Mouse (Mus musculus): ENCODE results near the gene Cacna1a. TPM values are rescaled to one million over a fixed set of nuclear protein-coding genes. Genes with fewer than 3 reads are reported as not detected.

The Cacna1a gene
- total and polyA plus RNA-seq, 2 experiments from 2014 or later: 4.2 to 8.6 TPM

DNA sequence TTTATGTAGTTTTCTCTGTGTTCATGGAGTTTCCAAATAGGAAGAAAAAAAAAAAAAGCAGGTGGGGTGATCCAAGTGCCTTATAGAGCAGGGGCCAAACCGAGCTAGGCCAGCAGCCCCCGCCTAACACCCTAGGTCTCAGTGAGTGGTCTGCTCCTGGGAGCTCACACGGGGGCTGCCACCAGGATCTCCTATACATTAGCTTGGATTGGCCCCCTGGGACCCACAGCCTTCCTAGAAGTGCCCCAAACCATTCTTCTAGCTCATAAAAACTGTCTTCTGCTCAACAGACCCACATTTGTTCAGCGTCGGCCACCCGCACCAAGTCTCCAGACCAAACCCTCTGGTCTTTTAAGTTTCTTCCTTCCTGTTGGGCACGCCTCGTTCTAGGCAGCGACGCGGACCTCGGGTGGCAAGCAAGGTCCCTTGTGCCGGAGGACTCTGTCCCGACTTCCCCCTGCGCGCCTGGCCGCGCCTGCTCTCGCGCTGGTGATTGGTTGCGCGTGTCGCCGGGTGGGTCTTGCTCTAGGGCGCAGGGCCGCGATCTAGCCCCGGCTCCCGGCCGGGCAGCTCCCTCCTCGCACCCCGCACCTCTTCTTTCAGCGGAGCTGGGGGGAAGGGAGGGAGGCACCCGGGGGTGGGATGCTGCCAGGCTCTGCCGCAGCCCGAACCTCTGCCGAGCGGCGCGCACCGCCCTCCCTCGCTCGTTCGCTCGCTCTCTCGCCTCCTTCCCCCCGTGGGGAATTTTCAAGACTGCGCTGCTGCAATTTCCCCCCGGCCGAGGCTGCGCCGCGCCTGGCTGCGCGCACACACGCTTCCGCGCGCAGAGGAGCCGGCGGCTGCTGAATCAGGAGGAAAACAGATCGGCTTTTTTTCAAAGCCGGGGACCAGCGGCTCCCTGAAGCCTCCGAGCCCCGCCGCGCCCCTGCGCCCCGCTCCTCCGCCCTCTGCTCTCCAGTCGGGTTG is 25.9 kb downstream of the Cacna1a start:
- ATAC-seq (ENCODE audit: insufficient read depth, low read depth) (peak; percentile 54), DNase-seq (ENCODE audit: low spot score) (peak; percentile 20)
- peak overlapping the region; percentile 99 for H3K4me2 ChIP-seq (ENCODE audit: low read depth, low read length)
- H3K4me1 ChIP-seq (ENCODE audit: control insufficient read depth, insufficient read depth): no peaks in the 10 kb centered on the region
- H3K4me3 ChIP-seq (ENCODE audit: low read depth, low read length): peak overlapping the region; percentile 70
- peaks cover 6% of the 10 kb centered on the region; the same call in 1 of the 2 replicates for H3K9me3 ChIP-seq (replicated peaks; ENCODE audit: control insufficient read depth, low read length)
- no peaks in the 10 kb centered on the region for H3K36me3 ChIP-seq (replicated peaks; ENCODE audit: control insufficient read depth, insufficient read depth, low read length)
- H3K27ac ChIP-seq (ENCODE audit: low read depth): no peak overlapping the region
- WGBS: 4% methylated on average over 62 of the region's 72 CpGs
- H3K9ac ChIP-seq (replicated peaks; ENCODE audit: low read depth, low read length): peak overlapping the region; percentile 52; the same call in 1 of the 2 replicates
- H3K27me3 ChIP-seq (ENCODE audit: control insufficient read depth, insufficient read depth, low read length): peaks cover 53% of the 10 kb centered on the region
- no peak for TF ChIP-seq EP300 (IDR thresholded peaks at IDR 0.05; ENCODE audit: low read depth)
- TF ChIP-seq CTCF (IDR thresholded peaks at IDR 0.05; ENCODE audit: low read depth): no peak

- ATAC-seq (ENCODE audit: insufficient read depth, low read depth): no peak
- WGBS: under 1% methylated on average over 20 of the region's 20 CpGs
- no peak for TF ChIP-seq CTCF (IDR thresholded peaks at IDR 0.05; ENCODE audit: low read depth)
- no peak for TF ChIP-seq EP300 (IDR thresholded peaks at IDR 0.05; ENCODE audit: low read depth)
- DNase-seq (ENCODE audit: low spot score): no peak
- peaks cover 53% of the 10 kb centered on the region for H3K27me3 ChIP-seq (ENCODE audit: control insufficient read depth, insufficient read depth, low read length)
- peak overlapping the region; percentile 52; the same call in 1 of the 2 replicates for H3K9ac ChIP-seq (replicated peaks; ENCODE audit: low read depth, low read length)
- no peaks in the 10 kb centered on the region for H3K4me1 ChIP-seq (ENCODE audit: control insufficient read depth, insufficient read depth)
- no peak overlapping the region for H3K27ac ChIP-seq (ENCODE audit: low read depth)
- no peaks in the 10 kb centered on the region for H3K36me3 ChIP-seq (replicated peaks; ENCODE audit: control insufficient read depth, insufficient read depth, low read length)
- peak overlapping the region; percentile 99 for H3K4me2 ChIP-seq (ENCODE audit: low read depth, low read length)
- H3K9me3 ChIP-seq (replicated peaks; ENCODE audit: control insufficient read depth, low read length): peaks cover 6% of the 10 kb centered on the region; the same call in 1 of the 2 replicates
- H3K4me3 ChIP-seq (ENCODE audit: low read depth, low read length): peak overlapping the region; percentile 70
Measured at GRCm38 (mm10) chr8:84414918-84415317, 26.7 kb downstream of the Cacna1a start.

DNA sequence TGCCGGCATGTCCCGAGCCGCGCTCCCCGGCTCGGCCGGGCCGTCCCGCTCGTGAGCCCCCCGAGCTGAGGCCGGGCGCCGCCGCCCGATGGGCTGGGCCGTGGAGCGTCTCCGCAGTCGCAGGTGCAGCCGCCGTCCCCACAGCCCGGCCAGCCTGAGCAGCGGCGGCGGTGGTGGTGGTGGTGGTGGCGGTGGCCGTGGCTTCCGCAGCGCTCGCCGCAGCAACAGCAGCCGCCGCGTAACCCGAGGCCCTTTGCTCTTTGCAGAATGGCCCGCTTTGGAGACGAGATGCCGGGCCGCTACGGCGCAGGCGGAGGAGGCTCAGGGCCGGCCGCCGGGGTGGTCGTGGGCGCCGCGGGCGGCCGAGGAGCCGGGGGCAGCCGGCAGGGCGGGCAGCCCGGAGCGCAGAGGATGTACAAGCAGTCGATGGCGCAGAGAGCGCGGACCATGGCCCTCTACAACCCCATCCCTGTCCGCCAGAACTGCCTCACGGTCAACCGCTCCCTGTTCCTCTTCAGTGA is 27.2 kb downstream of the Cacna1a start:
- Histone ChIP-seq H3K27ac (ENCODE audit: low read depth) (no peak overlapping the region), H3K9ac (replicated peaks; ENCODE audit: low read depth, low read length) (no peak overlapping the region), H3K27me3 (ENCODE audit: control insufficient read depth, insufficient read depth, low read length) (peaks cover 53% of the 10 kb centered on the region), H3K4me3 (ENCODE audit: low read depth, low read length) (peak overlapping the region; percentile 70), H3K4me2 (ENCODE audit: low read depth, low read length) (peak overlapping the region; percentile 99), H3K4me1 (ENCODE audit: control insufficient read depth, insufficient read depth) (no peaks in the 10 kb centered on the region), H3K9me3 (replicated peaks; ENCODE audit: control insufficient read depth, low read length) (peaks cover 6% of the 10 kb centered on the region; the same call in 1 of the 2 replicates), H3K36me3 (replicated peaks; ENCODE audit: control insufficient read depth, insufficient read depth, low read length) (no peaks in the 10 kb centered on the region)
- WGBS: 1% methylated on average over 49 of the region's 64 CpGs
- ATAC-seq (ENCODE audit: insufficient read depth, low read depth): peak; percentile 56
- TF ChIP-seq EP300 (IDR thresholded peaks at IDR 0.05; ENCODE audit: low read depth) (no peak), CTCF (IDR thresholded peaks at IDR 0.05; ENCODE audit: low read depth) (no peak)
- DNase-seq (ENCODE audit: low spot score): no peak

GRCm38 (mm10) chr8:84416041-84416440 is 27.8 kb downstream of the Cacna1a start:
- Histone ChIP-seq H3K9me3 (replicated peaks; ENCODE audit: control insufficient read depth, low read length) (peaks cover 6% of the 10 kb centered on the region; the same call in 1 of the 2 replicates), H3K4me1 (ENCODE audit: control insufficient read depth, insufficient read depth) (no peaks in the 10 kb centered on the region), H3K9ac (replicated peaks; ENCODE audit: low read depth, low read length) (no peak overlapping the region), H3K36me3 (replicated peaks; ENCODE audit: control insufficient read depth, insufficient read depth, low read length) (no peaks in the 10 kb centered on the region), H3K4me3 (ENCODE audit: low read depth, low read length) (peak overlapping the region; percentile 70), H3K4me2 (ENCODE audit: low read depth, low read length) (peak overlapping the region; percentile 99), H3K27me3 (ENCODE audit: control insufficient read depth, insufficient read depth, low read length) (peaks cover 51% of the 10 kb centered on the region), H3K27ac (ENCODE audit: low read depth) (no peak overlapping the region)
- WGBS: 32% methylated on average over 14 of the region's 14 CpGs
- no peak for TF ChIP-seq CTCF (IDR thresholded peaks at IDR 0.05; ENCODE audit: low read depth)
- no peak for TF ChIP-seq EP300 (IDR thresholded peaks at IDR 0.05; ENCODE audit: low read depth)
- no peak for ATAC-seq (ENCODE audit: insufficient read depth, low read depth)
- DNase-seq (ENCODE audit: low spot score): no peak

- 80% methylated on average over 6 of the region's 6 CpGs for whole genome bisulfite sequencing
- Histone ChIP-seq H3K4me1 (ENCODE audit: control insufficient read depth, insufficient read depth) (no peaks in the 10 kb centered on the region), H3K36me3 (replicated peaks; ENCODE audit: control insufficient read depth, insufficient read depth, low read length) (no peaks in the 10 kb centered on the region), H3K4me2 (ENCODE audit: low read depth, low read length) (no peak overlapping the region), H3K4me3 (ENCODE audit: low read depth, low read length) (no peak overlapping the region), H3K27ac (ENCODE audit: low read depth) (no peak overlapping the region), H3K9ac (replicated peaks; ENCODE audit: low read depth, low read length) (no peak overlapping the region), H3K27me3 (ENCODE audit: control insufficient read depth, insufficient read depth, low read length) (peaks cover 50% of the 10 kb centered on the region), H3K9me3 (replicated peaks; ENCODE audit: control insufficient read depth, low read length) (peaks cover 6% of the 10 kb centered on the region; the same call in 1 of the 2 replicates)
- TF ChIP-seq EP300 (IDR thresholded peaks at IDR 0.05; ENCODE audit: low read depth): no peak
- TF ChIP-seq CTCF (IDR thresholded peaks at IDR 0.05; ENCODE audit: low read depth): no peak
- DNase-seq (ENCODE audit: low spot score) (no peak), ATAC-seq (ENCODE audit: insufficient read depth, low read depth) (no peak)
Measured at GRCm38 (mm10) chr8:84416915-84417314, 28.7 kb downstream of the Cacna1a start.
